Mouse (Mus musculus): ENCODE data around the gene Shpk. TPM values are rescaled to one million over a fixed set of nuclear protein-coding genes. Genes with fewer than 3 reads are reported as not detected.

Shpk gene
- polyA plus RNA-seq, 1 experiment = 4.4 TPM

DNA sequence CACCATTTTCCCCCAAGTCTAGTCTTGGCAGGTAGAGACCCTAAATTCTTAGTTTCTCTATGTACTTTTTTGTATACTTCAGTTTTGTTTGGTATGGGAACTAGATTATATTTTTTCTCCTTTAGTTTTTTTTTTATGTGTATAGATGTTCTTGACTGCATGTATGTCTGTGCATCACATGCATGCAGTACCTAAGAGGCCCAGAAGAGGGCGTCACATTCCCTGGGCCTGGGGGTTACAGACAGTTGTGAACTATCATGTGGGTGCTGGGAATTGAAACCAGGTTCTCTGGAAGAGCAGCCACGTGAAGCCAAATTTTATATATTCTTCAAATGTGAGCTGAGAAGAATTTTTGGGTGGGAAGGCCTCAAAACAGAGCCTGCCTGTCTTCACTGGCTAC lies 20.4 kb downstream of the Shpk start:
- H3K4me3 ChIP-seq (replicated peaks; ENCODE audit: extremely low read depth, low read depth, low read length) = no peak overlapping the region
- H3K4me1 ChIP-seq (ENCODE audit: control insufficient read depth, insufficient read depth, low read length) = no peaks in the 10 kb centered on the region
- WGBS = 59% methylated on average over 2 of the region's 2 CpGs
- DNase-seq = no peak
- TF ChIP-seq POLR2A (IDR thresholded peaks at IDR 0.05; ENCODE audit: borderline replicate concordance, extremely low read depth, low read depth, low read length) (no peak), CTCF (IDR thresholded peaks at IDR 0.05; ENCODE audit: insufficient read depth, low read length) (no peak)

DNA sequence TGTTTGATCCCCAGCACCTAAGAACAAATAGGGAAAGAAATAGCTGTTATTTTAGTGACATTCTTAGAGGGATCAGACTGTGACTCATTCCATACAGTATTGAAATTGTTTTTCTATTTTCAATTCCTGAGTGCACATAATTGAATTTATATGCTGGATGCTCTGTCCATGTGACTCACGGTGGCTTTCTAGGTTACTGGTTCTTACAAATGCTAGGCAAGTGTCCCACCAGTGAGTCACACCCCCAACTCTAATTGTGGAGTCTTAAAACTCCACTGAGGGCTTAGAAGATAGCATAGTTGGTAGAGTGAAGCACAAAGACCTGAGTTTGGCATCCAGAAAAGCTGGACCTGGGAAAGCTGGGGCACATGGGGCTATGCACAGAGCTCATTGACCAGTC lies 21.4 kb downstream of the Shpk start:
- WGBS = 79% methylated on average over 1 of the region's 1 CpGs
- Histone ChIP-seq H3K4me1 (ENCODE audit: control insufficient read depth, insufficient read depth, low read length) (no peaks in the 10 kb centered on the region), H3K4me3 (replicated peaks; ENCODE audit: extremely low read depth, low read depth, low read length) (no peak overlapping the region)
- DNase-seq = no peak
- TF ChIP-seq POLR2A (IDR thresholded peaks at IDR 0.05; ENCODE audit: borderline replicate concordance, extremely low read depth, low read depth, low read length) = no peak

DNA sequence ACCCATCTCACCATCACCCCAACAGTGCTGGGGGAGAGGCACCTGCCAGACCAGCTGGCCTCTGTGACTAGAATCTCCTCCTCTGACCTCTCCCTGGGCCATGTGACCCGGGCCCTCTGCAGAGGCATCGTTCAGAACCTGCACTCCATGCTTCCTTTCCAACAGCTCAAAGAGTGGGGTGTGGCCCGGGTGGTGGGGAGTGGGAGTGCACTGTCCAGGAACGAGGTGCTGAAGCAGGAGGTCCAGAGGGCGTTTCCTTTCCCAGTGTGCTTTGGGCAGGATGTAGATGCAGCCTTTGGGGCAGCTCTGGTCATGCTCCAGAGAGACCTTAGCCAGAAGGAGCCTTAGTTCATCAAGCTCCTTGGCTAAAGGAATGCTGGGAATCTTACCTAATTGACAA lies 23.6 kb downstream of the Shpk start:
- TF ChIP-seq POLR2A (IDR thresholded peaks at IDR 0.05; ENCODE audit: borderline replicate concordance, extremely low read depth, low read depth, low read length) (no peak), CTCF (IDR thresholded peaks at IDR 0.05; ENCODE audit: insufficient read depth, low read length) (no peak)
- Histone ChIP-seq H3K4me1 (ENCODE audit: control insufficient read depth, insufficient read depth, low read length) (no peaks in the 10 kb centered on the region), H3K4me3 (replicated peaks; ENCODE audit: extremely low read depth, low read depth, low read length) (no peak overlapping the region)
- DNase-seq = no peak
- 27% methylated on average over 5 of the region's 5 CpGs for WGBS

DNA sequence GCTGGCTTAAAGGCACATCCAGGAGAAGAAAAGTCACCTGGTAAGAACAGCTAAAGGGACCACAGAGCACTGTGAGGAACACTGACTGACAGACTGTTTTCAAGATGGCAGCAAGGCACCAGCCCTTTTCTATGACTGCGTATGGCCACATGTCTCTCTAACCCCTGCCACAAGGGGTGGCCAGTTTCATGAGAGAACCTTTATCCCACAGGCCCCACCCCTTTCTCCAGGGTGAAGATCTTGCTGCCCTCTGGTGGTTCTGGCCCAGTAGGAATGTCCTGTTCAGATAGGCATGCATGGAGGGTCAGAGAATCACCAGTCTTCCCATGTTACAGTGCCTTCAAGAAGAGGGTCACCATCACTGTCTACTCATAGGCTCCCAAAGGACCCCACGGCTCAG lies 24.7 kb downstream of the Shpk start:
- Histone ChIP-seq H3K4me3 (replicated peaks; ENCODE audit: extremely low read depth, low read depth, low read length) (no peak overlapping the region), H3K4me1 (ENCODE audit: control insufficient read depth, insufficient read depth, low read length) (no peaks in the 10 kb centered on the region)
- TF ChIP-seq CTCF (IDR thresholded peaks at IDR 0.05; ENCODE audit: insufficient read depth, low read length) (peak; percentile 42; the same call in 1 of the 2 replicates), POLR2A (IDR thresholded peaks at IDR 0.05; ENCODE audit: borderline replicate concordance, extremely low read depth, low read depth, low read length) (no peak)
- peak; percentile 36 for DNase-seq
- 61% methylated on average over 2 of the region's 2 CpGs for WGBS

DNA sequence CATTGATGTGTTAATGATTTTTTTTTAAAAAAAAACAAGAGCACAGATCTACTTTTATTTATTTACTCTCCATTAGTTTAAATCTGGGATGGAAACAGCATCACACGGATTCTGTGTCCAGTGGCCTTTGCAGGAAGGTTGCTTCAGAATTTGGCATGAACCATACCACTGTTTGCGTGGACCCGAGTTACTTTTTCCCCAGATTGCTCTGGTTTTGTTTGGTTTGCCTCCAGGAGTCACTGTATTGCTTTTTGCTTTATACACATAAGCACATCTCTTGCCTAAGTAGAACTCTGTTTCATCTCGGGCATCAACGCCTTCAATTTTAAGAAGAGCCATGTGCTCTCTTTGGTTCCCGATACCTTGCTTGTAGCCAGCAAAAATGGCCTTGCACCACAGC lies 26.6 kb downstream of the Shpk start:
- Histone ChIP-seq H3K4me1 (ENCODE audit: control insufficient read depth, insufficient read depth, low read length) (no peaks in the 10 kb centered on the region), H3K4me3 (replicated peaks; ENCODE audit: extremely low read depth, low read depth, low read length) (no peak overlapping the region)
- no peak for DNase-seq
- WGBS = 82% methylated on average over 6 of the region's 6 CpGs
- TF ChIP-seq POLR2A (IDR thresholded peaks at IDR 0.05; ENCODE audit: borderline replicate concordance, extremely low read depth, low read depth, low read length) = no peak
- TF ChIP-seq CTCF (IDR thresholded peaks at IDR 0.05; ENCODE audit: insufficient read depth, low read length) = no peak

DNA sequence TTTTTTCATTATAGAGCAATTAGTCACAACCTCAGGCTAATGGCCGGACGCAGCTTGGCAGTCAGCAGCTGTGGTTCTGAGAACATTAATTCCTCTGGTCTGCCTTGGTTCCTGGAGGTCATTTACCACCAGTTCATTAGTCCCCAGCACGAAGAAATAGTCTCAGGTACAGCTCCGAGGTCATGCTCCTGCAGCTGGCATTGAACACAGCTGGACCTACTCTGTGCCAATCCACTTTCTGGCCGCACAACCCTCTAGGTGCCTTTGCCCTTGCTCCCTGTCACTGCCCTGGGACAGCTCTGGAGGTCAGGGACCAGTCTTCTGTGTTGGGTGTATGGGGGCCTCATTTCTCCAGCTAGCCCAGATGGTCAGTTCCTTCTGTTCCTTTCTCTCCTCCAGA lies 29.6 kb downstream of the Shpk start:
- no peaks in the 10 kb centered on the region for H3K4me1 ChIP-seq (ENCODE audit: control insufficient read depth, insufficient read depth, low read length)
- no peak for DNase-seq
- no peak overlapping the region for H3K4me3 ChIP-seq (replicated peaks; ENCODE audit: extremely low read depth, low read depth, low read length)
- no peak for TF ChIP-seq POLR2A (IDR thresholded peaks at IDR 0.05; ENCODE audit: borderline replicate concordance, extremely low read depth, low read depth, low read length)
- TF ChIP-seq CTCF (IDR thresholded peaks at IDR 0.05; ENCODE audit: insufficient read depth, low read length) = no peak
- 65% methylated on average over 5 of the region's 5 CpGs for WGBS

DNA sequence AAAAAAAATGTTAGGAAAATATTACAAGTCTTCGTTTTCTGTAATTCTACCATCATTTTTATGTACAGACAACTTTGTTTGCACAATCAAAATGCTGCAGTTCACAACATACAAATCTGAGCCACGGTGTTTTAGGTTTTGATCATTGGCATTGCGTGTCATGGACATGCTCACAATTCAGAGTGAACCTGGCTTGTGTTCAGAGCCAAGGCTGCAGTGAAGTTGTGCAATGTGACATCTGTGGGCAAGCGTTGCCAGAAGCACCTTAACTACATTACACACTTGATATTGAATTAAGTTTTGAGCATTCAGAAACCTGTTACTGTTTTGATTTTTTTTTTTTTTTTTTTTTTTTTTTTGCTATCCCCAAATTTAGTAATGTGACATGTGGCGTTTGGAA lies 30.8 kb downstream of the Shpk start:
- DNase-seq = no peak
- Histone ChIP-seq H3K4me1 (ENCODE audit: control insufficient read depth, insufficient read depth, low read length) (no peaks in the 10 kb centered on the region), H3K4me3 (replicated peaks; ENCODE audit: extremely low read depth, low read depth, low read length) (no peak overlapping the region)
- 75% methylated on average over 5 of the region's 5 CpGs for WGBS
- no peak for TF ChIP-seq CTCF (IDR thresholded peaks at IDR 0.05; ENCODE audit: insufficient read depth, low read length)
- no peak for TF ChIP-seq POLR2A (IDR thresholded peaks at IDR 0.05; ENCODE audit: borderline replicate concordance, extremely low read depth, low read depth, low read length)

DNA sequence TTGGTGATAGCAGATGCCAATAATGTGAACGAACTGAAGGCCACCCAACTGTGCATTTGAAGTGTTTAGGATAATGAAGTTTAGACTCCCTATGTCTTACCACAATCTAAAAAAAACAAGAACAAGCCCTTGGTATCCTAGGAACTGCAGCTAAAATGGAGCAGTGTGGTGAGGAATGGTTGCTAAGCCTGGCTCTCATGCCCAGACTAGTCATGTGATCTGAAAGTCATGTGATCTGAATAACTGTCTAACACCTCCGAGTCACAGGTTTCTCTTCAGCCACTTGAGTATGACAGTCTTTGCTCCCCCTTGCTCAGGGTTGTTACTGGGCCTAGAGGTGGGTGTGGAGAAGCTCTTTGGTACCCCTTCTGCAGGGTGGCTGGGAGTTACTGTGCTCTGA lies 33.3 kb downstream of the Shpk start:
- H3K4me3 ChIP-seq (replicated peaks; ENCODE audit: extremely low read depth, low read depth, low read length) = no peak overlapping the region
- TF ChIP-seq POLR2A (IDR thresholded peaks at IDR 0.05; ENCODE audit: borderline replicate concordance, extremely low read depth, low read depth, low read length) = no peak
- TF ChIP-seq CTCF (IDR thresholded peaks at IDR 0.05; ENCODE audit: insufficient read depth, low read length) = no peak
- WGBS = 50% methylated on average over 2 of the region's 2 CpGs

DNA sequence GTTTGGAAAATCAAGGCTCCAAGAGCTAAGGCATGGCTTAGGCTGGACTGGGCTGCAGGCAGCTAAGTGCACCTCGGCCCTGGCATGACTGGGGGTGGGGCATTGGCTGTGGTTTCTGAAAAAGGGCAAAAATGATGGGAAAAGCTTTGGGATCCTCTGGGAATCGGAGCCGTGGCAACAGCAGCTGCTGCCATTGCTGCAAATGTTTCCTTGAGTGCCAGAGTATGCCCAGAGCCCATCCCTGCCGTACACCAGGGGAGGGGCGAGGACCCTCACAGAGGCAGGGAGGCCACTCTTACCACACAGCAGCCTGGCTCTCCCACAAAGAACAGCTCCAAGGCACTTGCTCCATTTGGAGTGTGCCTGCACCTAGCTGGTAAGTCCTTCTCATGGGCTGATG lies 34.7 kb downstream of the Shpk start, which contains the start of gene Trpv1:
Trpv1 (plus strand) TSS at position 301 of the 400 bp plus-strand sequence.
- TF ChIP-seq CTCF (IDR thresholded peaks at IDR 0.05; ENCODE audit: insufficient read depth, low read length) (no peak), POLR2A (IDR thresholded peaks at IDR 0.05; ENCODE audit: borderline replicate concordance, extremely low read depth, low read depth, low read length) (no peak)
- 85% methylated on average over 5 of the region's 5 CpGs for WGBS
- Histone ChIP-seq H3K4me3 (replicated peaks; ENCODE audit: extremely low read depth, low read depth, low read length) (no peak within 1 kb of the TSS), H3K4me1 (ENCODE audit: control insufficient read depth, insufficient read depth, low read length) (no peaks in the 10 kb centered on the region)
- no peak for DNase-seq

More for the DNA sequence above, 33.3 kb downstream of the Shpk start:
- H3K4me1 ChIP-seq (ENCODE audit: control insufficient read depth, insufficient read depth, low read length) = no peaks in the 10 kb centered on the region
- no peak for DNase-seq

DNA sequence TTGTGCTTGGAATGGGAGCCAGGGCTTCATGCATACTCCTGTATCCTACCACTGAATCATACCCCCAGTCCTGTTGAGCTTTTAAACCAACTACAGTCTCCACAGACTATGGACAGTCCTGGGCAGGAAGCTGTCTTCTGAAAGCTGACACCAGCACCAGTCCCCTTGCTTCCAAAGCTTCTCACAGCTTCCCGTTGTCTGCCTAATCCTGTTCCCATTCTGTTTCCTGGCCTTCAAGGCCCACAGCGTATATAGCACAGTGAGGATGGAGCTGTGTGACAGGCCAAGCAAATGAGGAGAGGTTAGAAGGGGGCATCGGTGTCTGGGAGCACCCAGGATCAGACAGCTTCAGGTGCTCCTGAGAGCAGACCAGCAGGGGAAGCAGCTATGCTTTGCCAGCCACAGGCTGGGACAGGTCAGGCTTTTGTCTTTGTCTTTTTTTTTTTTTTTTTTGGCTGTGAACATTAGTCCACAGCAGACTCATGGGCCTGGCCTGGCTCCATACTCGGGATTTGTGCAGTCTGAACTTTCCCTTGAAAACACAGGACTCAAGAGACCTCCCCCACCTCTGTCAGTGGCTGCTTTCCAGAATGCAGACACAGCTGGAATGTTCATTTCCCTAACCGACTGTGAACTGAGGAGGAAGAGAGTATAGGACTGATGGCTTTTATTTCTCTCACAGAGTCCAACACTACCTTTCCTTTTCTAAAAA lies 36.9 kb downstream of the Shpk start:
- no peak overlapping the region for H3K4me3 ChIP-seq (replicated peaks; ENCODE audit: extremely low read depth, low read depth, low read length)
- no peak for DNase-seq
- 19% methylated on average over 5 of the region's 5 CpGs for WGBS
- no peaks in the 10 kb centered on the region for H3K4me1 ChIP-seq (ENCODE audit: control insufficient read depth, insufficient read depth, low read length)
- TF ChIP-seq CTCF (IDR thresholded peaks at IDR 0.05; ENCODE audit: insufficient read depth, low read length) (no peak), POLR2A (IDR thresholded peaks at IDR 0.05; ENCODE audit: borderline replicate concordance, extremely low read depth, low read depth, low read length) (no peak)

Measured in lung, adult 2 months (tissue).